In the genomic region with DNA sequence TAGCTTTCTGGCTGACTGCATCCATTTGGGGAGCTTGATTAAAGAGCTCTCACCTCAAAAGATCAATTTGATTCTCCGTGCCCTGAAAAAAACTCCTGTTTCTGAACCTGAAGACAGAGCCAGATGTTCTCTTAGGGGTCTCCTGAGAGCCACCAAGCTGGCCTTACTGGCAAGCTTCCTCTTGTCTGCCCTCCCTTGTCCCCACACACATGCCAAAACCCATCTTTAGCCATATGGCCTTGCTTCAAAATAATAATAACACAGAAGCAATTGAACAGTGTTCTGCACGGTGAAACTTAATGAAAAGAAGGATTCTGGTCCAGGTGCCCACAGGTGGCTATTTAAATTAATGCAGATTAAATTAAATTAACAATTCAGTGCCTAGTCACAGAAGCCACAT, we compare ENCODE assay signal across 23 mouse cellular contexts.
DNase-seq lines count a peak whose midpoint lies in the region; ATAC-seq and TF ChIP-seq lines count a peak whose summit lies in the region.
"Had no signal": no experiment of that assay in that cellular context is flagged by ENCODE, and none has a peak within 500 bp of the region (broad histone marks: within the 10 kb centered on the region; RNA-seq: fewer than 3 reads in every experiment).

No protein-coding gene starts in this region.

- H3K36me3 ChIP-seq in heart, embryonic 11.5 days (ENCODE audit: control insufficient read depth, insufficient read depth, low read length), result no peaks in the 10 kb centered on the region
- no peaks in the 10 kb centered on the region for H3K36me3 ChIP-seq in hindbrain, postnatal 0 days (ENCODE audit: insufficient read depth, low read length)
- no peaks in the 10 kb centered on the region for H3K36me3 ChIP-seq in hindbrain, embryonic 12.5 days
- H3K36me3 ChIP-seq in neural tube, embryonic 13.5 days, result no peaks in the 10 kb centered on the region
- H3K36me3 ChIP-seq in neural tube, embryonic 15.5 days, result no peaks in the 10 kb centered on the region
- H3K36me3 ChIP-seq in intestine, embryonic 16.5 days (ENCODE audit: control insufficient read depth, insufficient read depth, low read length), result no peaks in the 10 kb centered on the region
- H3K36me3 ChIP-seq: forebrain, embryonic 10.5 days; heart, embryonic 12.5 days; heart, embryonic 15.5 days; hindbrain, embryonic 10.5 days; intestine, embryonic 15.5 days had no signal

- no peak for ATAC-seq in heart, embryonic 11.5 days (replicated peaks; ENCODE audit: insufficient number of reproducible peaks, low FRiP score, low TSS enrichment)
- ATAC-seq in hindbrain, postnatal 0 days, result no peak
- no peak for ATAC-seq in hindbrain, embryonic 12.5 days (ENCODE audit: low FRiP score)
- peak; percentile 81 for ATAC-seq in neural tube, embryonic 13.5 days (ENCODE audit: low read depth)
- ATAC-seq in neural tube, embryonic 15.5 days (ENCODE audit: low FRiP score), result no peak
- ATAC-seq in intestine, embryonic 16.5 days, result no peak
- ATAC-seq: CD4-positive, CD25-positive, alpha-beta regulatory T cell, adult 4 months; forebrain, embryonic 13.5 days; forebrain, embryonic 16.5 days; intestine, embryonic 15.5 days had no signal

- no peaks in the 10 kb centered on the region for H3K4me1 ChIP-seq in heart, embryonic 11.5 days (ENCODE audit: control insufficient read depth, insufficient read depth, low read length)
- 0 out of 2 replicates have a peak, but pooled peaks cover 7% of the 10 kb centered on the region for H3K4me1 ChIP-seq in hindbrain, postnatal 0 days (ENCODE audit: insufficient read depth, low read length)
- peaks cover 2% of the 10 kb centered on the region; the same call in 1 of the 2 replicates for H3K4me1 ChIP-seq in hindbrain, embryonic 12.5 days
- peaks cover 4% of the 10 kb centered on the region; the same call in 1 of the 2 replicates for H3K4me1 ChIP-seq in neural tube, embryonic 13.5 days (replicated peaks)
- peaks cover 9% of the 10 kb centered on the region; the same call in 1 of the 2 replicates for H3K4me1 ChIP-seq in neural tube, embryonic 15.5 days
- H3K4me1 ChIP-seq in intestine, embryonic 16.5 days (ENCODE audit: control insufficient read depth, insufficient read depth, low read length), result no peaks in the 10 kb centered on the region
- H3K4me1 ChIP-seq: forebrain, embryonic 10.5 days; heart, embryonic 12.5 days; heart, embryonic 15.5 days; hindbrain, embryonic 10.5 days; intestine, embryonic 15.5 days had no signal

- peak; percentile 27 for DNase-seq in heart, adult 11 months
- peak; percentile 36 for DNase-seq in hindbrain, postnatal 0 days (ENCODE audit: low spot score)
- DNase-seq: adrenal gland, adult 2 months; adrenal gland, postnatal 14 days; cerebellum, adult 9-10 months; gastrocnemius, postnatal 10 days; gastrocnemius, postnatal 36 days; heart, postnatal 10 days; heart, postnatal 36 days; kidney, adult 18-20 months had no signal

- no peak overlapping the region for H3K9ac ChIP-seq in heart, embryonic 11.5 days (ENCODE audit: low read depth, low read length)
- H3K9ac ChIP-seq in hindbrain, postnatal 0 days (replicated peaks; ENCODE audit: low read length), result no peak overlapping the region
- H3K9ac ChIP-seq in hindbrain, embryonic 12.5 days, result no peak overlapping the region
- no peak overlapping the region for H3K9ac ChIP-seq in neural tube, embryonic 13.5 days
- no peak overlapping the region for H3K9ac ChIP-seq in neural tube, embryonic 15.5 days (replicated peaks)
- H3K9ac ChIP-seq in intestine, embryonic 16.5 days (ENCODE audit: low read depth, low read length), result no peak overlapping the region
- H3K9ac ChIP-seq: forebrain, embryonic 13.5 days; heart, embryonic 12.5 days; heart, embryonic 15.5 days; intestine, embryonic 15.5 days had no signal

- no peak overlapping the region for H3K4me2 ChIP-seq in heart, embryonic 11.5 days
- no peak overlapping the region for H3K4me2 ChIP-seq in hindbrain, postnatal 0 days (ENCODE audit: low read depth, low read length)
- no peak overlapping the region for H3K4me2 ChIP-seq in hindbrain, embryonic 12.5 days (replicated peaks)
- no peak overlapping the region for H3K4me2 ChIP-seq in neural tube, embryonic 13.5 days
- no peak overlapping the region for H3K4me2 ChIP-seq in neural tube, embryonic 15.5 days
- no peak overlapping the region for H3K4me2 ChIP-seq in intestine, embryonic 16.5 days (ENCODE audit: low read depth, low read length)
- H3K4me2 ChIP-seq: forebrain, embryonic 13.5 days; heart, embryonic 12.5 days; heart, embryonic 15.5 days; intestine, embryonic 15.5 days had no signal

- no peak for TF ChIP-seq CTCF in hindbrain, postnatal 0 days (IDR thresholded peaks at IDR 0.05; ENCODE audit: low read depth)

- H3K27ac ChIP-seq in heart, embryonic 11.5 days (ENCODE audit: low read depth, low read length), result no peak overlapping the region
- no peak overlapping the region for H3K27ac ChIP-seq in hindbrain, postnatal 0 days
- no peak overlapping the region for H3K27ac ChIP-seq in hindbrain, embryonic 12.5 days
- H3K27ac ChIP-seq in neural tube, embryonic 13.5 days (replicated peaks), result no peak overlapping the region
- no peak overlapping the region for H3K27ac ChIP-seq in neural tube, embryonic 15.5 days (replicated peaks)
- H3K27ac ChIP-seq in intestine, embryonic 16.5 days (ENCODE audit: low read length), result no peak overlapping the region
- H3K27ac ChIP-seq: forebrain, embryonic 10.5 days; forebrain, embryonic 13.5 days; heart, embryonic 15.5 days; hindbrain, embryonic 10.5 days; intestine, embryonic 15.5 days had no signal

- H3K27me3 ChIP-seq in heart, embryonic 11.5 days (ENCODE audit: control insufficient read depth, insufficient read depth, low read length), result 0 out of 2 replicates have a peak, but pooled peaks cover 2% of the 10 kb centered on the region
- H3K27me3 ChIP-seq in hindbrain, postnatal 0 days (ENCODE audit: insufficient read depth, low read length), result no peaks in the 10 kb centered on the region
- H3K27me3 ChIP-seq in hindbrain, embryonic 12.5 days, result no peaks in the 10 kb centered on the region
- no peaks in the 10 kb centered on the region for H3K27me3 ChIP-seq in neural tube, embryonic 13.5 days
- 0 out of 2 replicates have a peak, but pooled peaks cover 3% of the 10 kb centered on the region for H3K27me3 ChIP-seq in neural tube, embryonic 15.5 days (replicated peaks)
- H3K27me3 ChIP-seq in intestine, embryonic 16.5 days (replicated peaks; ENCODE audit: control insufficient read depth, insufficient read depth, low read length), result no peaks in the 10 kb centered on the region
- H3K27me3 ChIP-seq: forebrain, embryonic 13.5 days; intestine, embryonic 15.5 days had no signal

- WGBS in heart, embryonic 11.5 days (ENCODE audit: insufficient replicate concordance), result 62% methylated on average over 2 of the region's 2 CpGs
- WGBS in hindbrain, postnatal 0 days, result 25% methylated on average over 2 of the region's 2 CpGs
- WGBS in hindbrain, embryonic 12.5 days, result 47% methylated on average over 2 of the region's 2 CpGs
- WGBS in neural tube, embryonic 13.5 days, result 42% methylated on average over 2 of the region's 2 CpGs
- 37% methylated on average over 2 of the region's 2 CpGs for WGBS in neural tube, embryonic 15.5 days
- 67% methylated on average over 2 of the region's 2 CpGs for WGBS in intestine, embryonic 16.5 days

- H3K9me3 ChIP-seq in heart, embryonic 11.5 days (replicated peaks; ENCODE audit: control insufficient read depth, low read length), result no peaks in the 10 kb centered on the region
- H3K9me3 ChIP-seq in hindbrain, postnatal 0 days (ENCODE audit: low read length), result no peaks in the 10 kb centered on the region
- no peaks in the 10 kb centered on the region for H3K9me3 ChIP-seq in hindbrain, embryonic 12.5 days (replicated peaks)
- no peaks in the 10 kb centered on the region for H3K9me3 ChIP-seq in neural tube, embryonic 13.5 days
- no peaks in the 10 kb centered on the region for H3K9me3 ChIP-seq in neural tube, embryonic 15.5 days (replicated peaks)
- no peaks in the 10 kb centered on the region for H3K9me3 ChIP-seq in intestine, embryonic 16.5 days (ENCODE audit: control insufficient read depth, low read length)
- H3K9me3 ChIP-seq: forebrain, embryonic 10.5 days; forebrain, embryonic 13.5 days; heart, embryonic 12.5 days; heart, embryonic 15.5 days; hindbrain, embryonic 10.5 days; intestine, embryonic 15.5 days had no signal

- no peak overlapping the region for H3K4me3 ChIP-seq in heart, embryonic 11.5 days (ENCODE audit: low read depth, low read length)
- H3K4me3 ChIP-seq in hindbrain, postnatal 0 days (ENCODE audit: low read length), result no peak overlapping the region
- H3K4me3 ChIP-seq in hindbrain, embryonic 12.5 days, result no peak overlapping the region
- H3K4me3 ChIP-seq in neural tube, embryonic 13.5 days, result no peak overlapping the region
- H3K4me3 ChIP-seq in neural tube, embryonic 15.5 days (replicated peaks), result no peak overlapping the region
- H3K4me3 ChIP-seq in intestine, embryonic 16.5 days (ENCODE audit: low read length), result no peak overlapping the region
- H3K4me3 ChIP-seq: forebrain, embryonic 10.5 days; forebrain, embryonic 13.5 days; heart, embryonic 12.5 days; heart, embryonic 15.5 days; hindbrain, embryonic 10.5 days; intestine, embryonic 15.5 days had no signal
